Mouse (Mus musculus) limb, embryonic 12.5 days (tissue): ENCODE measurements around the gene Mta3. TPM values are rescaled to one million over a fixed set of nuclear protein-coding genes. Genes with fewer than 3 reads are reported as not detected.

Experiments used
- ATAC-seq: fragments of 200-750 bp; cut with Nextera tagmentation; 2 replicates; pipeline ENCODE4 v1.8.0; 2017; ENCODE audit warnings: low read depth, moderate TSS enrichment; ENCODE audit not compliant: insufficient number of reproducible peaks, insufficient read depth, low FRiP score, low TSS enrichment
- H3K27ac ChIP-seq: fragments of 300-500 bp; sonication (generic); 2 replicates; pipeline ENCODE4 v1.5.1; 2016; ENCODE audit warnings: mild to moderate bottlenecking, moderate library complexity
- H3K27me3 ChIP-seq: fragments of 300-500 bp; sonication (generic); 2 replicates; pipeline ENCODE4 v1.6.1; 2016; ENCODE audit warnings: mild to moderate bottlenecking, moderate library complexity
- H3K36me3 ChIP-seq: fragments of 300-500 bp; sonication (generic); 2 replicates; pipeline ENCODE4 v1.6.1; 2016; ENCODE audit warnings: mild to moderate bottlenecking, moderate library complexity
- H3K4me1 ChIP-seq: fragments of 300-500 bp; sonication (generic); replicated peaks from 2 replicates; pipeline ENCODE4 v1.6.1; 2016
- H3K4me2 ChIP-seq: fragments of 300-500 bp; sonication (generic); 2 replicates; pipeline ENCODE4 v1.6.1; 2016; ENCODE audit warnings: mild to moderate bottlenecking, moderate library complexity
- H3K4me3 ChIP-seq: fragments of 300-500 bp; sonication (generic); replicated peaks from 2 replicates; pipeline ENCODE4 v1.5.1; 2016; ENCODE audit warnings: mild to moderate bottlenecking
- H3K9ac ChIP-seq: fragments of 300-500 bp; sonication (generic); replicated peaks from 2 replicates; pipeline ENCODE4 v1.6.1; 2016; ENCODE audit warnings: mild to moderate bottlenecking, moderate library complexity
- H3K9me3 ChIP-seq: fragments of 300-500 bp; sonication (generic); 2 replicates; pipeline ENCODE4 v1.6.1; 2016; ENCODE audit warnings: mild to moderate bottlenecking, moderate library complexity
- WGBS: fragments of 180-500 bp; shearing (Covaris S2); methylation state at CpG from one replicate; pipeline ENCODE4 v1.1.7; 2016; 5-methylcytosine and 5-hydroxymethylcytosine counted together
- polyA plus RNA-seq: library from polyadenylated mRNA; unstranded; fragments of >200 nt; fragmentation: Nextera tagmentation; extraction: Ambion mirVana; gene quantifications from 2 replicates; pipeline ENCODE4 v1.2.1, GENCODE M21; 2016

The Mta3 gene
- polyA plus RNA-seq, 1 experiment from 2014 or later: 46.2 TPM

DNA sequence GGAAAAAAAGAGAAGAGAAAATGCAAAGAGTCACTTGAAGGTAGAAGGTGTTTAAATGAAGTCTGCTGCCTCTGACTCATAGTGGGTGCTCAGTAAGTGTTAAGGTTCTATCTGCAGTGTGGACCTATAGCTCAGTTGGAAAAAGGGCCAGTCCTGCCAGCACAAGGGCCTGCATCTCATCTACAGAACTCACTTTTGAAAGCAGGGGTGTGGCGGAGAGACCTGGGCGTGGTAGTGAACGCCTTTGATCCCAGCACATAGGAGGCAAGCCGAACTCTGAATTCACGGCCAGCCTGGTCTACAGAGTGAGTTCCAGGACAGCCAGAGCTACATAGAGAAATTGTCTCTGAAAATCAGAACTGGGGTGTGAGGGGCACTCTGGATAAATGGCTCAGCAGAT is 104.3 kb downstream of the Mta3 start:
- no peaks in the 10 kb centered on the region for H3K9me3 ChIP-seq
- ATAC-seq: no peak
- H3K4me3 ChIP-seq: no peak overlapping the region
- no peaks in the 10 kb centered on the region for H3K4me1 ChIP-seq
- WGBS: 87% methylated on average over 5 of the region's 5 CpGs
- peaks cover 46% of the 10 kb centered on the region for H3K36me3 ChIP-seq
- no peak overlapping the region for H3K9ac ChIP-seq
- H3K4me2 ChIP-seq: no peak overlapping the region
- H3K27me3 ChIP-seq: no peaks in the 10 kb centered on the region
- no peak overlapping the region for H3K27ac ChIP-seq

DNA sequence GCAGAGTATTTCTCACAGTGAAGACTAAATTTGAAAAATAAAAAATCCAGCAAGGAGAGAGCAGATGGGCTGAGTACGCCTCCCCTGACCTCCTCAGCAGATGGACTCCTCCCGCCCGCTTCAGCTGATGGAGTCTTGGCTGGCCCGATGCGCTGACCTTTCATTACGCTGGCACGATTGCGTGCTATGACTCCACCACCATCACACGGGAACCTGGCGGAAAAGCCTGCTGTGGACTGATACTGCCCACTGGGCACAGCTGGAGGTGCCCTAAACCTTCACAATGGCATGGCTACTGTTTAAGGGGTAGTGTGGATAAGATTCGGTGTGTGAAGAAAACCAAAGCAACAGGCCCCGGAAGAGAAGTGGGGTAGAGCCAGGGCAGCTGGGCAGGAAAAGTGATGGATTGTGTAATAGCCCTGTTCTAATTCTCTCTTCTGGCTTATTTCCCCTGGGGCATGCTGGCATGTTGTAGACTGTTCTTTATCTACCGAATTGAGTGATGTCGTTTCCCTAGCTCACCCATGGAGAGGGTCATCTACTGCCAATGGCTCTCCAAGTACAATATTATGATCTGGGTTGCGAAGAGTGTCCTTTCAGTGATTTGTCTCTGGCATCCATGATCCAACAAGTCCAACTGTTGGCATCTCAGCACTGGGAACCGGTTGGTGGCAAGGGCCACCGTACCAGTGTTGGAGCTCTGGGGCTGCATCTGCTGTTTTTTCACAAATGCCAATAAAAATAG is 106.4 kb downstream of the Mta3 start:
- 91% methylated on average over 17 of the region's 17 CpGs for WGBS
- no peak overlapping the region for H3K4me2 ChIP-seq
- no peak overlapping the region for H3K9ac ChIP-seq
- no peak overlapping the region for H3K4me3 ChIP-seq
- no peaks in the 10 kb centered on the region for H3K4me1 ChIP-seq
- H3K9me3 ChIP-seq: no peaks in the 10 kb centered on the region
- ATAC-seq: no peak
- peaks cover 29% of the 10 kb centered on the region for H3K36me3 ChIP-seq
- H3K27me3 ChIP-seq: no peaks in the 10 kb centered on the region
- no peak overlapping the region for H3K27ac ChIP-seq

DNA sequence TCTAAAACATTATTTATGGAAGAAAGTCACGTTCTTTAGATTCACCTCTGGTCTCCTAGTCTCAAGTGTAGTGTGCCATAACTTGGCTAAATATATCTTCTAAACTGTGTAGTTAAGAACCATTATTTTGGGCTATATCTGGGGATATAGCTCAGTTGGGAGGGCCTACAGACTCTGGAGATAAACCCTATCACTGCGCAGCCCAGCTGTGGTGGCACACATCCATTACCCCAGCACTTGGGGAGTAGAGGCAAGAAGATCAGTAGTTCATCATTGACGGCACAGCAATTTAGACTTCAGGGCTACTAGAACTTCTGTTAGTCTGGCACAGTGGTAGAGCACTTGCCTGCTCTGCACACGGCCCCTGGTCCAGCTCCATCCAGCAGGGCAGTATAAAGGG is 107.1 kb downstream of the Mta3 start:
- Histone ChIP-seq H3K4me1 (no peaks in the 10 kb centered on the region), H3K9me3 (no peaks in the 10 kb centered on the region), H3K4me2 (no peak overlapping the region), H3K36me3 (peaks cover 29% of the 10 kb centered on the region), H3K27me3 (no peaks in the 10 kb centered on the region), H3K9ac (no peak overlapping the region), H3K27ac (no peak overlapping the region), H3K4me3 (no peak overlapping the region)
- no peak for ATAC-seq
- 89% methylated on average over 4 of the region's 4 CpGs for WGBS

DNA sequence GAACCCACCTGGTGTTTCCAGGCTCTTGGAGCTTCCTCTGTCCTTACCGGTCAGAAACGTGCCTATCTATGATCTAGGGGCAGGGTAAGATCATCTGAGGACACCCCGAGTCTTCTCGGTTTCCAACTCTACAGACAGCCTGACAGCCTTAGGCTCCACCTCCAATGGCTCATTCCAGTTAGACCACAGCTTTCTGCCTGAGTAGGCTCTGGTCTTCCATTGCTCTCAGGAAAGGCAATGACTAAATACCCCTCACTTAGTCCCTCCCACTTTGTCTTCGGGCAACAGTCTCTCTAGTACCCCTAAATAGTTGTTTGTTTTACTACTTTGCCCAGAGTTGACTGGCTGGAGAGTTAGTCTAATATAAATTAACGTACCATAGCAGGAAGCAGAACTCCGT is 111.0 kb downstream of the Mta3 start:
- no peak for ATAC-seq
- Histone ChIP-seq H3K27ac (no peak overlapping the region), H3K27me3 (no peaks in the 10 kb centered on the region), H3K4me3 (no peak overlapping the region), H3K9ac (no peak overlapping the region), H3K36me3 (peaks cover 19% of the 10 kb centered on the region), H3K4me2 (no peak overlapping the region), H3K4me1 (0 out of 2 replicates have a peak, but pooled peaks cover 3% of the 10 kb centered on the region), H3K9me3 (no peaks in the 10 kb centered on the region)
- WGBS: 74% methylated on average over 7 of the region's 7 CpGs

DNA sequence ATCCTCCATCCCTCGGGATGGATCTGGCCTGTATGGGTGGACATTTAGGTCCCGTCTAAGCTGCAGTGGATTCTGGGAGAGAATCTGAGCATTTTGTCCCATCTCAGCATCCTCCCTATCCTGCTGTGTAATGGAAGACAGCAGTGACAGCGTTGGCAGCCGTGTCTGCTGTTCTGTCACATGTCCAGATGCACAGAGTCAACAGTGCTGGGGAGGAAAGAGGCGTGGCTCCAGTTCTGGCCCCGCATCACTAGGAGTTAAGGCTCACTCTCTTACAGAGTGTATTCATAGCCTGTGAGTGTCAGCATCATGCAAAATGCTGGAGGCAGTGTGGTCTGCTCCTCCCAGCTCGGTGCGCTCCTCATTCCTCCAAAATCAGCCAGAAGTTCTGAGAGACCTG is 113.5 kb downstream of the Mta3 start:
- 75% methylated on average over 8 of the region's 8 CpGs for WGBS
- Histone ChIP-seq H3K4me3 (no peak overlapping the region), H3K4me2 (no peak overlapping the region), H3K4me1 (peaks cover 13% of the 10 kb centered on the region; the same call in 1 of the 2 replicates), H3K9me3 (no peaks in the 10 kb centered on the region), H3K27me3 (no peaks in the 10 kb centered on the region), H3K36me3 (peaks cover 7% of the 10 kb centered on the region; the same call in 1 of the 2 replicates), H3K27ac (no peak overlapping the region), H3K9ac (no peak overlapping the region)
- ATAC-seq: no peak

DNA sequence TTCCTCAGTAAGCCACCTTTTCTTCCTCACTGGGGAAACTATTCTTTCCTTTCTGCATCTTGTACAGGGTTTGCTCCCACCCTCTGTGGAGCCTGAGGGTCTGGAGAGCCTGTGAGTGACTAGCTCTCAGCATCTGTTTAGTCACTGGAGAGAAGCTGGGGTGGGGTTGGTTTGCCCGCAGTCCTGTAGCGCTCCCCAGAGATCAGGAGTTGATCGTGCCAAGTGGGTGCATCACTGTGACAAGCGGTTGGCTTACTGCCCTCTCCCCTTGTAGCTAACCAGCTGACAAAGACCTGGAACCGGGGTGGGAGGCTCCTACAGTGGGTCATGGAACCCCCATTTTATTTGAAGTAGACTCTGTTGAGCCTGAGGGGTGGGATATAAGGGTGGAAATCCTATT is 114.7 kb downstream of the Mta3 start:
- ATAC-seq: no peak
- H3K9ac ChIP-seq: no peak overlapping the region
- H3K27me3 ChIP-seq: no peaks in the 10 kb centered on the region
- no peak overlapping the region for H3K4me2 ChIP-seq
- no peak overlapping the region for H3K4me3 ChIP-seq
- H3K4me1 ChIP-seq: peaks cover 13% of the 10 kb centered on the region; the same call in 1 of the 2 replicates
- no peaks in the 10 kb centered on the region for H3K9me3 ChIP-seq
- H3K36me3 ChIP-seq: peaks cover 4% of the 10 kb centered on the region; the same call in 1 of the 2 replicates
- H3K27ac ChIP-seq: no peak overlapping the region
- 92% methylated on average over 5 of the region's 5 CpGs for WGBS

DNA sequence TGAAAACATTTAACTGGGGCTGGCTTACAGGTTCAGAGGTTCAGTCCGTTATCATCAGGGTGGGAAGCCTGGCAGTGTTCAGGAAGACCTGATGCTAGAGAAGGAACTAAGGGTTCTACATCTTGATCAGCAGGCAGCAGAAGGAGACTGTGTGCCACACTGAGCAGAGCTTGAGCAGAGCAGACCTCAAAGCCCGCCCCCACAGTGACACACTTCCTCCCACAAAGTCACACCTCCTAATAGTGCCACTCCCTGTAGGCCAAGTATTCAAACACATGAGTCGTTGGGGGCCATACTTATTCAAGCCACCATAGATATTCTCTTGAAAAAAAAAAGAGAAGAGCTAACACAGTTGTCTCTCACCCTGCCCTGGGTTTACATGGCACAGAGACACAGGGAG is 115.9 kb downstream of the Mta3 start:
- ATAC-seq: no peak
- no peak overlapping the region for H3K9ac ChIP-seq
- no peak overlapping the region for H3K4me2 ChIP-seq
- no peaks in the 10 kb centered on the region for H3K9me3 ChIP-seq
- no peak overlapping the region for H3K27ac ChIP-seq
- 0 out of 2 replicates have a peak, but pooled peaks cover 4% of the 10 kb centered on the region for H3K36me3 ChIP-seq
- no peak overlapping the region for H3K4me3 ChIP-seq
- WGBS: 88% methylated on average over 3 of the region's 3 CpGs
- H3K27me3 ChIP-seq: no peaks in the 10 kb centered on the region
- peaks cover 13% of the 10 kb centered on the region; the same call in 1 of the 2 replicates for H3K4me1 ChIP-seq

DNA sequence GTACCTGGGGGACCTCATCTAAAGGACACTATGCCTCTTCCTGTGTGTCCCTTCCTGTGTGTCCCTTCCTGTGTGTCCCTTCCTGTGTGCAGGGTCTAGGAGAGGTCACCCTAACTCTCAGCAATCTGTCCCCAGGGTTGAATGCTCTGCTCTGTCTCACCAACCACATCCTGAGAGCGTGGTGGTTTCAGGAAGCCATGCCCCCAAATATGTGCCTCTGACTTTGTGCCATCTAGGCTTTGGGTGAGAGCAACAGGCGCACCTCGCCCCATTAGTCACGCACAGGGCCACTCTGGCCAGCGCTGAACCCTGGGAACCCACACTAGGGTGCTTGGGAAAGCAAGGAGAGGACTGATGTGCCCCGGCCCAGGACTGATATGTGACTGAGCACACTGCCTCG is 117.9 kb downstream of the Mta3 start:
- Histone ChIP-seq H3K27ac (no peak overlapping the region), H3K4me2 (no peak overlapping the region), H3K36me3 (no peaks in the 10 kb centered on the region), H3K27me3 (no peaks in the 10 kb centered on the region), H3K9ac (no peak overlapping the region), H3K4me3 (no peak overlapping the region), H3K4me1 (peaks cover 13% of the 10 kb centered on the region; the same call in 1 of the 2 replicates), H3K9me3 (no peaks in the 10 kb centered on the region)
- 89% methylated on average over 7 of the region's 7 CpGs for WGBS
- ATAC-seq: no peak

DNA sequence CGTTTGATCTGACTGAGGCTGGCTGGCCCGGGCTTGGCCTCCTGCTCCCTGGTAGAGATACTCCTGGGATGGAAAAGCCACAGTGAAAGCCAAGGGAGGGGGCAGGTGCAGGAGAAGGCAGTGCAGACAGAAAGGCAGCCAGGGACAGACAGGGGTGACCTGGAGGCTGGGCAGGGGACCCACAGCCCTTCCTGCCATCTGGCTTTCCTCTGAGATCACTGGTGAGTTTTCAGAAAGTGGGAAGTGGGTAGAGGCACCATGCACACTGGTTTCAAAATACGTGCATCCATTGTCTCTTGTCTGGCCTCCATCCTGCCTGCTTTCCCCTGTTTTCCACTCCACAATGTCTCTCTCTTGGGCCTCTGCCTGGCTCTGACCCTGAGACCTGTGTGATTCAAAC is 123.4 kb downstream of the Mta3 start:
- Histone ChIP-seq H3K4me3 (no peak overlapping the region), H3K9ac (no peak overlapping the region), H3K36me3 (no peaks in the 10 kb centered on the region), H3K27ac (no peak overlapping the region), H3K4me1 (peaks cover 15% of the 10 kb centered on the region; the same call in 1 of the 2 replicates), H3K9me3 (no peaks in the 10 kb centered on the region), H3K4me2 (no peak overlapping the region), H3K27me3 (no peaks in the 10 kb centered on the region)
- ATAC-seq: no peak
- 64% methylated on average over 3 of the region's 3 CpGs for WGBS

DNA sequence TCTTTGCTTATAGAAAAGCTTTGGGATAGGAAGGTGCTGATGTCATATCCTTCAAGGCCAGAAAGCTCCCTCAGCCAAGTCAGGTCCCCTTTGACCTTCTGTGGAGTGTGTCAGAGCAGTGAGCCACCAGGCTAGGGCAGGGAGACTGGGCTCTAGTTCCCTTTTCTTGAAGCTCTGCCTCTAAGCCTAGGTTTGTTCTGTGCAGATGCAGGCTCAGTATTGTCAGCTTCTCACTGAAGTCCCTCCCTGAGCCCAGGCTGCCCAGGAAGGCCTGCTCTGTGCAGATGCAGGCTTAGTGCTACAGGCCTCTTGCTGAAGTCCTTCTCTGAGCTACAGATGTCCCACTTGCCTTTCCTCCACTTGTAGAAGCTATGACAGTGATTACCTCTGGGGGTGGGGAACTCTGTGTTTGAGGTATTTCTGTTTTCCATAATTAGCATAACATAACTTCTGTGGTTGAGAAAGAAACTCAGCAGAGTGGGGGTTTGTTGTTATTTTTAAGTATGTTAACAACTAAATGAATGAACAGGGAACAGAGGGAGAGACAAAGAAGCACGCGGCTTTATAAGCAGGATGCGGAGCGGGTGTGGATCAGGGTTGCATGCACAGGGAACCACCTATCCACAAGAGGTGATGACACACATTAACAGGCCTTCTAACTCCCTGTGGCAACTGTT is 124.8 kb downstream of the Mta3 start:
- Histone ChIP-seq H3K4me2 (no peak overlapping the region), H3K4me3 (no peak overlapping the region)
- 88% methylated on average over 4 of the region's 4 CpGs for WGBS

DNA sequence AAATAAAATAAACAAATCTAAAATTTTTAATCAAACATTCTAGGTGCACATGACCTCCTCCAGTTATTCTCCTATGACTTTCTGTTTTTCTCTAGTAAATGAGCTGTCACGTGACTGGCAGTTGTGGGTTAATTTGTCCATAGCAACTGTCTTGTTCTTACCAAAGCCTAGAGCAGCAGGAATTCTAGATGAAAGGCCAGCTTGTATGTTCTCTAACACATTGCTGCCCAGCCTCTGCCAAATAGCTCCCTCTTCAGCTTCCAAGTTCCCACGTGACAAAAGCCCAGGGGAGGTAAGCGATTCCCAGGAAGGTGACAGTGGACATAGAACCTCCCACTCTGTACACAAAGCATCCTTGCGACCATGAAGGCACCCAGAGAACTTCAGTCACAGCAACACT is 128.2 kb downstream of the Mta3 start:
- Histone ChIP-seq H3K27me3 (no peaks in the 10 kb centered on the region), H3K4me2 (no peak overlapping the region), H3K4me1 (peaks cover 52% of the 10 kb centered on the region), H3K4me3 (no peak overlapping the region), H3K9ac (no peak overlapping the region), H3K36me3 (no peaks in the 10 kb centered on the region), H3K9me3 (no peaks in the 10 kb centered on the region), H3K27ac (no peak overlapping the region)
- 60% methylated on average over 4 of the region's 4 CpGs for WGBS
- ATAC-seq: no peak

More for the DNA sequence above, 124.8 kb downstream of the Mta3 start:
- Histone ChIP-seq H3K4me1 (peaks cover 26% of the 10 kb centered on the region), H3K27ac (no peak overlapping the region), H3K27me3 (no peaks in the 10 kb centered on the region), H3K9me3 (no peaks in the 10 kb centered on the region), H3K9ac (no peak overlapping the region), H3K36me3 (no peaks in the 10 kb centered on the region)
- ATAC-seq: no peak
